Mouse (Mus musculus) left cerebral cortex, postnatal 25 days (tissue): ENCODE data around the gene Zglp1. TPM values are rescaled to one million over a fixed set of nuclear protein-coding genes. Genes with fewer than 3 reads are reported as not detected.
"Not testable (repeated sequence)": the region's sequence is repeated elsewhere in the genome, so short reads cannot be mapped to it uniquely, and the experiment has no call there.

Source experiments
- DNase-seq, 2 experiments: peaks; one replicate each; pipeline ENCODE4 v3.0.0; 2022; ENCODE audit warnings: low spot score in 2 of 2, mixed read lengths in 1 of 2
- intact Hi-C: fragments of 180-260 bp; cut with DNase I; formaldehyde crosslinking; loops from one replicate; pipeline ENCODE4 v1.15.1; 2025
- total RNA-seq, 2 experiments: library from RNA; stranded (reverse); gene quantifications; 2 replicates each; pipeline ENCODE4 v1.2.3; 2021

The Zglp1 gene
- total RNA-seq, 2 experiments from 2014 or later, result 1.3 TPM; not detected in 1

GRCm38 (mm10) chr9:21073044-21073840 is 6.3 kb upstream of the Zglp1 start, which contains the start of the genes Gm49373 and Fdx1l:
Gm49373 (minus strand) TSS chr9:21073096.
Fdx1l (minus strand) TSS chr9:21073614.
- intact Hi-C loops, result no loop called here
- DNase-seq, result peak; percentile 95

GRCm38 (mm10) chr9:21072641-21073040 is 5.7 kb upstream of the Zglp1 start:
- peak in 1 of 2 experiments; percentile 44 for DNase-seq
- intact Hi-C loops, result loop anchor here (1.0 kb wide), 1 partner anchor 40 kb away; the partner anchor contains the start of gene Icam5

GRCm38 (mm10) chr9:21062928-21063327 is 4.0 kb downstream of the Zglp1 start:
- DNase-seq, result peak; percentile 72 to 96
- intact Hi-C loops, result loop anchor here (1.0 kb wide), 3 partner anchors 22 to 32 kb away; no protein-coding TSS in a partner anchor

GRCm38 (mm10) chr9:21051578-21051977 is 15.3 kb downstream of the Zglp1 start:
- intact Hi-C loops, result no loop called here
- no peak for DNase-seq

- intact Hi-C loops, result no loop called here
- no peak for DNase-seq
Observed at GRCm38 (mm10) chr9:21045235-21045634, 21.7 kb downstream of the Zglp1 start.

GRCm38 (mm10) chr9:21044785-21045184 is 22.1 kb downstream of the Zglp1 start:
- DNase-seq, intact Hi-C loops: not testable (repeated sequence)

- intact Hi-C loops, result no loop called here
- DNase-seq, result no peak
Observed at GRCm38 (mm10) chr9:21043563-21043962, 23.3 kb downstream of the Zglp1 start.

GRCm38 (mm10) chr9:21041308-21041707 is 25.6 kb downstream of the Zglp1 start:
- peak; percentile 83 to 97 for DNase-seq
- intact Hi-C loops, result loop anchor here (1.0 kb wide), 2 partner anchors 9 to 22 kb away; partner anchors contain the start of gene Icam5

GRCm38 (mm10) chr9:21039779-21040178 is 27.1 kb downstream of the Zglp1 start:
- peak in 1 of 2 experiments; percentile 9 for DNase-seq
- intact Hi-C loops, result no loop called here

- DNase-seq, result peak in 1 of 2 experiments; percentile 42
- intact Hi-C loops, result loop anchor here (2.0 kb wide), 1 partner anchor 59 kb away; no protein-coding TSS in a partner anchor
Observed at GRCm38 (mm10) chr9:21037481-21037891, 29.4 kb downstream of the Zglp1 start.

GRCm38 (mm10) chr9:21036666-21037065 is 30.2 kb downstream of the Zglp1 start:
- intact Hi-C loops, result loop anchor here (1.0 to 2.0 kb wide), 2 partner anchors 27 to 60 kb away; no protein-coding TSS in a partner anchor
- DNase-seq, result peak in 1 of 2 experiments; percentile 31

- intact Hi-C loops, result loop anchor here (1.0 to 2.0 kb wide), 2 partner anchors 27 to 61 kb away; no protein-coding TSS in a partner anchor
Observed at GRCm38 (mm10) chr9:21036161-21036560, 30.7 kb downstream of the Zglp1 start.

GRCm38 (mm10) chr9:21035586-21035985 is 31.3 kb downstream of the Zglp1 start:
- DNase-seq, result peak in 1 of 2 experiments; percentile 58
- intact Hi-C loops, result no loop called here

More at GRCm38 (mm10) chr9:21036161-21036560, 30.7 kb downstream of the Zglp1 start:
- no peak for DNase-seq

- intact Hi-C loops, result no loop called here
- DNase-seq, result no peak
Observed at GRCm38 (mm10) chr9:21034481-21035085, 32.3 kb downstream of the Zglp1 start.

GRCm38 (mm10) chr9:21033136-21033535 is 33.8 kb downstream of the Zglp1 start:
- DNase-seq, result peak; percentile 71 to 81
- intact Hi-C loops, result no loop called here

- intact Hi-C loops, result loop anchor here (1.0 kb wide), 2 partner anchors 9 to 40 kb away; no protein-coding TSS in a partner anchor
- no peak for DNase-seq
Observed at GRCm38 (mm10) chr9:21032491-21032890, 34.4 kb downstream of the Zglp1 start.

- DNase-seq, result peak; percentile 84 to 95
- intact Hi-C loops, result loop anchor here (1.0 to 2.0 kb wide), 5 partner anchors 9 to 99 kb away; partner anchors contain the start of genes Gm38431 and Tyk2
Observed at GRCm38 (mm10) chr9:21031896-21032351, 35.0 kb downstream of the Zglp1 start, which contains the start of gene Icam5. Icam5 (plus strand) TSS chr9:21032073.

- peak; percentile 88 to 93 for DNase-seq
- intact Hi-C loops, result loop anchor here (1.0 to 2.0 kb wide), 3 partner anchors 32 to 99 kb away; partner anchors contain the start of genes Gm38431 and Tyk2
Observed at GRCm38 (mm10) chr9:21031251-21031895, 35.5 kb downstream of the Zglp1 start.

- intact Hi-C loops, result loop anchor here (1.0 to 2.0 kb wide), 3 partner anchors 32 to 100 kb away; partner anchors contain the start of genes Gm38431 and Tyk2
- peak; percentile 76 to 91 for DNase-seq
Observed at GRCm38 (mm10) chr9:21030781-21031250, 36.1 kb downstream of the Zglp1 start.
